Mouse (Mus musculus): ENCODE results near the gene Zfp931.

DNA sequence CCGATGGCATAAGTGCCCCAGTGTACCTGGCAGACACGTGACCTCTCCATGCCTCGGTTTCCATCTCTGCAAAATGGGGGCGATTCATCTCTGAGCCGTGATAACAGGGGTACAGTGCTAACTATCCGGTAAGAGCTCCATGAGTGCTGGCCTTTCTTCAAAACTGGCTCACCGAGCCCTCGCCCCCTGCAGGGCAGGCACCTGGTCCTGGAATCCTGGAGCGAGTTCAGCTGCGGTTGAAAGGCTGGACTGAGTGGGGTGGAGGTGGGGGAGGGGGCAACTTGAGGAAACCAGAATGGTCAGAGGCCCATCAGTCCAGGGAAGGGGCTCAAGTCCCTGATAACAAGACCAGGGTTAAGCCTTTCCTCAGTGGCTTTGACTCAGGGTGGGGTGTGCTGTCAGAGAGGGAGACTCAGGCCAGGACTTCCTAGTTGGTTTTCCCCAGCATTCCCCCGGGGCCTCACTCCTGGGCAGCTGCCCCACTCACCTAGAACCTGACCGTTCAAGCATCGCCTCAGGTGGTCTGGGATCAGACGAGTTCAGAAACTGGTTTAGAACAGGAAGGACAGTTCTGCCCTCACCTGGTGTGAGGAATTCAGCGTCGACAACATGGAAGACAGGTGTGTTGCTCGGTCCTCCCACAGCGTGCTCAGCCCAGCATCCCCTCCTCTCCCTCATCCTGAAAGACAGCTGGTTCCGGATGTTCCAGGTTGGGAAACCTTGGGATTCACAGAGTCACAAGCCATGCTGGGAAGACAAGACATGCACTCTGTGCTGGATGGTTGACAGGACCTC, 41.5 kb upstream of the Zfp931 start:
- TF ChIP-seq CTCF (IDR thresholded peaks at IDR 0.05; ENCODE audit: borderline replicate concordance, insufficient read depth, low read length) (no peak), POLR2A (IDR thresholded peaks at IDR 0.05; ENCODE audit: low read depth, low read length) (no peak)

Measured in embryonic fibroblast, embryonic 13.5 days (primary cell).